ENCODE assay signal across 11 mouse cellular contexts in the genomic region with DNA sequence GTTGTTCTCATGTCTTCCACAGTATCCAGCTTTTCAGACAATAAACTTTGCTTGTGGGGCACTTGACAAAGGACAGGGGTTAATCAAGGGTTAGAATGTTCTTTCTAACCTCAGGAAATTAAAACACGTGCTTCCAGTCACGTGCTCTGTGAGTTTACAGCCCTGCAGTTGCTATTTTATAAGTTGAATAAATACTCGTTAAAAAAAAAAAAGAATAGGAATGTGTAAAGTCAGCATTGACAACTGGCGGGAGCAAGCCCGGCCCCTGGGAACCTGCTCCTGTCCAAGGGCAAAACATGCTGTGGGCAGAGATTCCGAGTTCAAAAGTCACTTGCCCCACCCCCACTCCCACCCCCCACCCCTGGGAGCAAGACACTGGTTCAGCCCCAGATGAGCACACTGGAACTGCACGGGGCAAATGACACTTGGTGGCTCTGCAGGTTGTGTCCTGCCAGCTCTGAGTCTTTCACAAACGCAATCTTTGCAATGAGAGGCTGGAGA.
DNase-seq lines count a peak whose midpoint lies in the region; ATAC-seq and TF ChIP-seq lines count a peak whose summit lies in the region.
"Had no signal": no experiment of that assay in that cellular context is flagged by ENCODE, and none has a peak within 500 bp of the region (broad histone marks: within the 10 kb centered on the region; RNA-seq: fewer than 3 reads in every experiment).

No protein-coding gene starts in this region.

- no peaks in the 10 kb centered on the region for H3K79me2 ChIP-seq in macrophage (ENCODE audit: inconsistent target)

- TF ChIP-seq CTCF in kidney, postnatal 0 days (IDR thresholded peaks at IDR 0.05; ENCODE audit: low read depth), result no peak

- H3K9ac ChIP-seq in heart, embryonic 11.5 days (ENCODE audit: low read depth, low read length), result no peak overlapping the region
- no peak overlapping the region for H3K9ac ChIP-seq in kidney, postnatal 0 days (ENCODE audit: low read depth, low read length)
- H3K9ac ChIP-seq: hindbrain, embryonic 15.5 days had no signal

- no peaks in the 10 kb centered on the region for H3K27me3 ChIP-seq in heart, embryonic 11.5 days (ENCODE audit: control insufficient read depth, insufficient read depth, low read length)
- H3K27me3 ChIP-seq in kidney, postnatal 0 days (ENCODE audit: insufficient read depth, low read length), result no peaks in the 10 kb centered on the region
- H3K27me3 ChIP-seq: hindbrain, embryonic 15.5 days had no signal

- H3K4me2 ChIP-seq in heart, embryonic 11.5 days, result no peak overlapping the region
- no peak overlapping the region for H3K4me2 ChIP-seq in kidney, postnatal 0 days (ENCODE audit: low read length)
- H3K4me2 ChIP-seq: hindbrain, embryonic 15.5 days had no signal

- no peaks in the 10 kb centered on the region for H3K36me3 ChIP-seq in heart, embryonic 11.5 days (ENCODE audit: control insufficient read depth, insufficient read depth, low read length)
- H3K36me3 ChIP-seq in kidney, postnatal 0 days (ENCODE audit: insufficient read depth, low read length), result no peaks in the 10 kb centered on the region
- no peaks in the 10 kb centered on the region for H3K36me3 ChIP-seq in macrophage (ENCODE audit: inconsistent target)
- H3K36me3 ChIP-seq: G1E; hindbrain, embryonic 15.5 days; midbrain, embryonic 10.5 days had no signal

- H3K27ac ChIP-seq in heart, embryonic 11.5 days (ENCODE audit: low read depth, low read length), result 0 out of 2 replicates have a peak overlapping the region, but pooled peaks have one; percentile 10
- peak overlapping the region; percentile 94 for H3K27ac ChIP-seq in brown adipose tissue, adult 24 weeks (replicated peaks; ENCODE audit: low read depth, low read length)
- peak overlapping the region; percentile 64; the same call in 1 of the 2 replicates for H3K27ac ChIP-seq in kidney, postnatal 0 days
- H3K27ac ChIP-seq in macrophage, result peak overlapping the region; percentile 91
- H3K27ac ChIP-seq: hindbrain, embryonic 15.5 days; midbrain, embryonic 10.5 days had no signal

- H3K4me1 ChIP-seq in heart, embryonic 11.5 days (ENCODE audit: control insufficient read depth, insufficient read depth, low read length), result peaks cover 16% of the 10 kb centered on the region
- peaks cover 18% of the 10 kb centered on the region for H3K4me1 ChIP-seq in brown adipose tissue, adult 24 weeks (ENCODE audit: control insufficient read depth, insufficient read depth, insufficient read length, low read length)
- H3K4me1 ChIP-seq in kidney, postnatal 0 days (replicated peaks; ENCODE audit: insufficient read depth, low read length), result 0 out of 2 replicates have a peak, but pooled peaks cover 12% of the 10 kb centered on the region
- H3K4me1 ChIP-seq: hindbrain, embryonic 15.5 days had no signal

- WGBS in heart, embryonic 11.5 days (ENCODE audit: insufficient replicate concordance), result 38% methylated on average over 8 of the region's 8 CpGs
- WGBS in kidney, postnatal 0 days, result 18% methylated on average over 8 of the region's 8 CpGs
- WGBS in macrophage (ENCODE audit: missing documents), result 25% methylated on average over 8 of the region's 8 CpGs

- no peaks in the 10 kb centered on the region for H3K9me3 ChIP-seq in heart, embryonic 11.5 days (replicated peaks; ENCODE audit: control insufficient read depth, low read length)
- H3K9me3 ChIP-seq in kidney, postnatal 0 days (replicated peaks; ENCODE audit: low read length), result no peaks in the 10 kb centered on the region
- H3K9me3 ChIP-seq: G1E; hindbrain, embryonic 15.5 days; midbrain, embryonic 10.5 days had no signal

- no peak for DNase-seq in heart, postnatal 10 days
- peak; percentile 69 for DNase-seq in kidney, postnatal 0 days (ENCODE audit: low spot score)
- DNase-seq in layer of hippocampus, adult 8-10 months (ENCODE audit: low spot score in 2 of 2), result no peak
- no peak for DNase-seq in ovary, adult 18-20 months (ENCODE audit: low spot score)
- DNase-seq in thymus, adult 18-20 months, result no peak

- intact Hi-C loops in heart, postnatal 10 days (cut with DNase I), result no loop called here

- ATAC-seq in heart, embryonic 11.5 days (replicated peaks; ENCODE audit: insufficient number of reproducible peaks, low FRiP score, low TSS enrichment), result no peak
- ATAC-seq in kidney, postnatal 0 days (replicated peaks; ENCODE audit: low FRiP score, low read depth), result peak; percentile 78

- H3K4me3 ChIP-seq in heart, embryonic 11.5 days (ENCODE audit: low read depth, low read length), result no peak overlapping the region
- no peak overlapping the region for H3K4me3 ChIP-seq in brown adipose tissue, adult 24 weeks (ENCODE audit: insufficient read depth, low read depth, low read length)
- no peak overlapping the region for H3K4me3 ChIP-seq in kidney, postnatal 0 days (replicated peaks; ENCODE audit: low read depth, low read length)
- H3K4me3 ChIP-seq in macrophage (ENCODE audit: inconsistent target), result no peak overlapping the region
- H3K4me3 ChIP-seq: hindbrain, embryonic 15.5 days; midbrain, embryonic 10.5 days had no signal

Comparison
In these comparisons a context has a peak if more than half of its experiments do, and no peak if none do; other contexts are left out.
1. H3K27ac ChIP-seq: peak in every context shown above with its lines; median percentile 94 in brown adipose tissue, adult 24 weeks; 91 in macrophage; 64 in kidney, postnatal 0 days; 10 in heart, embryonic 11.5 days.